Mouse (Mus musculus) heart, postnatal 10 days (tissue): ENCODE measurements around the gene Gm17428. TPM values are rescaled to one million over a fixed set of nuclear protein-coding genes. Genes with fewer than 3 reads are reported as not detected.
"Not testable (repeated sequence)": the region's sequence is repeated elsewhere in the genome, so short reads cannot be mapped to it uniquely, and the experiment has no call there.

Source experiments
- DNase-seq, 2 experiments: peaks; one replicate each; pipeline ENCODE4 v3.0.0; 2021
- intact Hi-C: fragments of 180-260 bp; cut with DNase I; formaldehyde crosslinking; loops from one replicate; pipeline ENCODE4 v1.15.1; 2025
- total RNA-seq, 2 experiments: library from RNA; stranded (reverse); gene quantifications; 2 replicates each; pipeline ENCODE4 v1.2.3; 2021

Gm17428 gene
- total RNA-seq, 2 experiments from 2014 or later, result not detected

GRCm38 (mm10) chr14:54948781-54949180 is 28.0 kb upstream of the Gm17428 start:
- intact Hi-C loops, result loop anchor here (1.0 kb wide), 1 partner anchor 28 kb away; the partner anchor contains the start of gene Gm17428
- no peak for DNase-seq

- intact Hi-C loops, result no loop called here
- DNase-seq, result no peak
These were observed 26.2 kb upstream of the Gm17428 start for GRCm38 (mm10) chr14:54950493-54950892.

- intact Hi-C loops, result no loop called here
- DNase-seq, result no peak
These were observed 25.1 kb upstream of the Gm17428 start for GRCm38 (mm10) chr14:54951587-54951986.

- no peak for DNase-seq
- intact Hi-C loops, result no loop called here
These were observed 23.0 kb upstream of the Gm17428 start for GRCm38 (mm10) chr14:54953664-54954206.

GRCm38 (mm10) chr14:54954474-54954873 is 22.3 kb upstream of the Gm17428 start:
- intact Hi-C loops, result no loop called here

GRCm38 (mm10) chr14:54955481-54955880 is 21.3 kb upstream of the Gm17428 start:
- intact Hi-C loops, result no loop called here
- DNase-seq, result no peak

More at GRCm38 (mm10) chr14:54954474-54954873, 22.3 kb upstream of the Gm17428 start:
- no peak for DNase-seq

- intact Hi-C loops, result no loop called here
- DNase-seq, result no peak
These were observed 20.2 kb upstream of the Gm17428 start for GRCm38 (mm10) chr14:54956533-54956932.

GRCm38 (mm10) chr14:54958503-54958902 is 18.2 kb upstream of the Gm17428 start:
- DNase-seq, result no peak
- intact Hi-C loops, result no loop called here

GRCm38 (mm10) chr14:54959197-54959596 is 17.5 kb upstream of the Gm17428 start:
- intact Hi-C loops, result no loop called here
- no peak for DNase-seq

GRCm38 (mm10) chr14:54959853-54960613 is 16.7 kb upstream of the Gm17428 start:
- DNase-seq, intact Hi-C loops: not testable (repeated sequence)

GRCm38 (mm10) chr14:54960769-54961168 is 16.0 kb upstream of the Gm17428 start:
- DNase-seq, result no peak
- intact Hi-C loops, result no loop called here

- intact Hi-C loops, result no loop called here
- no peak for DNase-seq
These were observed 15.2 kb upstream of the Gm17428 start for GRCm38 (mm10) chr14:54961487-54961886.

GRCm38 (mm10) chr14:54962714-54963113 is 14.0 kb upstream of the Gm17428 start:
- intact Hi-C loops, result no loop called here
- DNase-seq, result no peak

GRCm38 (mm10) chr14:54963727-54964126 is 13.0 kb upstream of the Gm17428 start:
- DNase-seq, result no peak
- intact Hi-C loops, result no loop called here

GRCm38 (mm10) chr14:54965044-54965443 is 11.7 kb upstream of the Gm17428 start:
- intact Hi-C loops, result no loop called here
- no peak for DNase-seq

- intact Hi-C loops, result no loop called here
These were observed 11.1 kb upstream of the Gm17428 start for GRCm38 (mm10) chr14:54965631-54966030.

GRCm38 (mm10) chr14:54966320-54966977 is 10.3 kb upstream of the Gm17428 start, which contains the start of gene Myh6:
Myh6 (minus strand) TSS chr14:54966927.
- peak; percentile 82 to 87 for DNase-seq
- intact Hi-C loops, result no loop called here

More at GRCm38 (mm10) chr14:54965631-54966030, 11.1 kb upstream of the Gm17428 start:
- no peak for DNase-seq

GRCm38 (mm10) chr14:54967874-54968273 is 8.9 kb upstream of the Gm17428 start:
- peak; percentile 68 to 73 for DNase-seq
- intact Hi-C loops, result no loop called here

- intact Hi-C loops, result no loop called here
- peak; percentile 91 to 93 for DNase-seq
These were observed 8.4 kb upstream of the Gm17428 start for GRCm38 (mm10) chr14:54968344-54968743.

GRCm38 (mm10) chr14:54972786-54973185 is 3.9 kb upstream of the Gm17428 start:
- DNase-seq, result not testable (repeated sequence)
- intact Hi-C loops, result loop anchor here (2.0 kb wide), 1 partner anchor 28 kb away; no protein-coding TSS in a partner anchor

GRCm38 (mm10) chr14:54974068-54974791 is 2.5 kb upstream of the Gm17428 start:
- DNase-seq, result no peak
- intact Hi-C loops, result no loop called here
